Mouse (Mus musculus): ENCODE measurements at regions not wholly inside any gene's neighbourhood (a gene's known extent, or its start where the extent isn't known, plus 50 kb on each side); places are given as distances from the start of the nearest gene placed in this dataset.

DNA sequence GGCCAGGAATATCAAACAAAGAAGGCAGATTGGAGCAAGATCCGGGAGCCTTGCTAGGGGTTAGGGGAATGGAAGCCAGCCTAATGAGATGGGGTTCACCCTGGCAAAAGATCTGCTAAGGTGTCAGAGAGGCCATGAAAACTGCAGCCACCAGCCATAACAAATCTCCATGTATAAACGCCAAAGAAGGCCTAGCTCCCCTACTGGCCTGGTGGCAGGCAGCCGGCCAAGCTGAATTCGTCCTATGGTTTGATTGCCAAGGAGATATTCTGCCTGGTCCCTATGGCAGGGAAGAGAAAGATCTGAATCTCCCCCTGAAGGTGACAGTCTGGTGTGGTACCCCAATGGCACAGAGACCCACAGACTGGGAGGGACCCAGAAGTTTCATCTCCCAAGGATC, 104.8 kb upstream of the E030018B13Rik start:
- Histone ChIP-seq H3K36me3 (no peaks in the 10 kb centered on the region), H3K9ac (no peak overlapping the region), H3K4me2 (replicated peaks) (no peak overlapping the region), H3K4me3 (replicated peaks) (no peak overlapping the region), H3K4me1 (peaks cover 7% of the 10 kb centered on the region), H3K27ac (replicated peaks) (no peak overlapping the region), H3K27me3 (no peaks in the 10 kb centered on the region), H3K9me3 (replicated peaks) (no peaks in the 10 kb centered on the region)
- WGBS = 80% methylated on average over 4 of the region's 4 CpGs
- ATAC-seq (ENCODE audit: insufficient number of reproducible peaks, low FRiP score, low TSS enrichment, low read depth) = no peak

DNA sequence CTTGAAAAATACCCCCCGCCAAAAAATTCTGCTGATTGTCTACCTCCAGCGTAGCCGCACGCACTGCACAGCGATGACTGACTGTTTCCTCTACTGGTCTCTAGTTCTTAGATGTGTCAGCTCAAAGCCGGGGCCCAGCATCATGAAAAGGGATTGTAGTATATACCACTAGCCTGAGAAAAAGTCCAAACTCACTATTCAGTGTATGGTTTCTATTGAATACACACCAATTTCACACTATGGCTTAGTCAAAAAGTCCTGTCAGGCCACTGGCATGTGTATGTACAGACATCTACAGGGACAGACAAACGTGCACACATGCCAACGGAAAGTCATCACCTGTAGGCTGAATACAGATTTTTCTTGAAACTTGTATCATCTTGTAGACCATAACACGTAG, 101.1 kb upstream of the E030018B13Rik start:
- no peak overlapping the region for H3K9ac ChIP-seq
- H3K9me3 ChIP-seq (replicated peaks) = no peaks in the 10 kb centered on the region
- 91% methylated on average over 9 of the region's 9 CpGs for whole genome bisulfite sequencing
- H3K27ac ChIP-seq (replicated peaks) = 0 out of 2 replicates have a peak overlapping the region, but pooled peaks have one; percentile 83
- H3K27me3 ChIP-seq = no peaks in the 10 kb centered on the region
- H3K4me2 ChIP-seq (replicated peaks) = no peak overlapping the region
- ATAC-seq (ENCODE audit: insufficient number of reproducible peaks, low FRiP score, low TSS enrichment, low read depth) = no peak
- H3K4me3 ChIP-seq (replicated peaks) = no peak overlapping the region
- peaks cover 11% of the 10 kb centered on the region for H3K4me1 ChIP-seq
- H3K36me3 ChIP-seq = no peaks in the 10 kb centered on the region

DNA sequence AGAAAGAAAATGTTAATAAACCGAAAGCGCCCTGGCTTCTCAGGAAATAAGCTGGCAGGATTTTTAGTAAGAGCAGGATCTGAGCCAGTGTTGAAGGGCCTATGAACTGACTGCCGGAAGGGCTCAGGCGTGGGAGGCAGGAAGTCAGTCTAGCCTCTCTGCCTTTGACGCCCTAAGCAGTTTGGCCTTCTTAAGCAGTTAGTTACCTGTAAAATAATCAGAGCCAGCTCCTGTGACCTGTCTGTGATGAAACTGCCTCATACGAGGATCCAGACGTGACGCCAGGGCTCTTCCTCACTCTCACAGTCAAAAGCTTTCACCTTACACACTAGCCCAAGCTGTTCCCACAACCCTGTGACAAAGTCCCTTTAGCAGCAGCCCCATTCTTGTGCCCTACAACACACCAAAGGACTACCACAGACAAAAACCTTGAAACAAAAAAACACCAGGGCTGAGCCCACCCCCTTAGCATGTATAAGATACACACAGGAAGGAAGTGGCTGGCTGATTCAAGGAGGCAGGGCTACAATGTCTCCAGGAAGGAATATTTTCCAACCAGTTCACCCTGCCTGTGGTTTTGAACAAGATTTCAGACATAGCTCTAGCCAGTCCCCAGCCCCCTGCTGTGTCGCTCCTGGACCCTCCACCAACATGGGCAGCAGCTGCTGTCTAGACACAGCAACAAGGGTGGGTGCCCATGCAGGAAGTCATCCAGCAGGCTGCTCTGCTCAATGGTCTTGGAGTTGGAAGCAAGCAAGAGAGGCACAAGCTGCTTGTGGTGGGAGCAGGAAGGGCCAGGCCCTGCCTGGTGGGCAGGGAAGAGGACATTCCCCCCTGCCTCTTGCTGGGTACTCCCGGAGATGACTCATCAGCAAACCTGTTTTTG, 100.4 kb upstream of the E030018B13Rik start:
- peak overlapping the region; percentile 83 for H3K27ac ChIP-seq (replicated peaks)
- H3K27me3 ChIP-seq = no peaks in the 10 kb centered on the region

DNA sequence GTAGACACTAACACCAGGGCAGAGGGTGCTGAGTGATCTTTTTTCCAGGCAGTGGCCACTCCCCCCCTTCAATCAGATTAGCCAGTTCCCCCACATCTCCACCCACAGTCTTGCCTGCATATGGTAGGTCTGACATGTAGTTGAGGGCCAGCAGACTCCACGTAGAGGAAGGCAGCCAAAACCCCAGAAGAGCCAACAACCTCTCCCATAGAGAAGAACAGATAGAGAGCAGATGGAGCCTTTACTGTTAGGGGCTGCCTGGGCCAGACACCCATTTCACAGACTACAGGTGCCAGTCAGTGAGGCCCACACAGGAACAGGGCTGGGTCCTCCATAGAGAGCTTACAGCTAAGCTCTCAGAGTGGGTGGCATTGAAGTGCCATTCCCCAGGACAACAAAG, 99.2 kb upstream of the E030018B13Rik start:
- H3K27ac ChIP-seq (replicated peaks) = peak overlapping the region; percentile 83; the same call in 1 of the 2 replicates
- peaks cover 11% of the 10 kb centered on the region for H3K4me1 ChIP-seq
- H3K27me3 ChIP-seq = no peaks in the 10 kb centered on the region
- no peaks in the 10 kb centered on the region for H3K36me3 ChIP-seq
- ATAC-seq (ENCODE audit: insufficient number of reproducible peaks, low FRiP score, low TSS enrichment, low read depth) = no peak
- H3K4me3 ChIP-seq (replicated peaks) = no peak overlapping the region
- no peak overlapping the region for H3K9ac ChIP-seq
- no peaks in the 10 kb centered on the region for H3K9me3 ChIP-seq (replicated peaks)
- 69% methylated on average over 1 of the region's 1 CpGs for WGBS
- H3K4me2 ChIP-seq (replicated peaks) = no peak overlapping the region

More for the DNA sequence above, 100.4 kb upstream of the E030018B13Rik start:
- Histone ChIP-seq H3K4me1 (peaks cover 11% of the 10 kb centered on the region), H3K4me2 (replicated peaks) (no peak overlapping the region), H3K4me3 (replicated peaks) (no peak overlapping the region), H3K36me3 (no peaks in the 10 kb centered on the region), H3K9ac (no peak overlapping the region), H3K9me3 (replicated peaks) (no peaks in the 10 kb centered on the region)
- WGBS = 62% methylated on average over 10 of the region's 10 CpGs
- ATAC-seq (ENCODE audit: insufficient number of reproducible peaks, low FRiP score, low TSS enrichment, low read depth) = peak; percentile 48; the same call in 1 of the 2 replicates

DNA sequence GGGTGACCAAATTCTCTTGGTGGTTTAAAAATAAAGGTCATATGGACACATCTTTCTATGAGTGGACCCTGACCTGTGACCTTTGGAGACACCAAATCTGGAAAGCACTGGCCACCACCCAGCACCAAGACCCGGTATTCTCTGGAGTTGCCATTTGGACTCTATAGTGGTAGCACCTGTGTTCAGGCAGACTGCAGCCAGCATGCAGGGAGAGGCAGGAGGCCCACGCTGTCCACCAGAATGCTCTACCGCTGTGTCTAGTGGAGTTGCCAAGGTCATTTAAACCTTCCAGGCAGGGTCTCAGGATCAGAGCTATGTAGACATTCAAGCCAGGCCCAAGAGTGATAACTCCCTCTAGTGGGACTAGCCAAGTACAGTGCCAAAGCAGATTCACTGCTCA, 98.6 kb upstream of the E030018B13Rik start:
- peaks cover 11% of the 10 kb centered on the region for H3K4me1 ChIP-seq

DNA sequence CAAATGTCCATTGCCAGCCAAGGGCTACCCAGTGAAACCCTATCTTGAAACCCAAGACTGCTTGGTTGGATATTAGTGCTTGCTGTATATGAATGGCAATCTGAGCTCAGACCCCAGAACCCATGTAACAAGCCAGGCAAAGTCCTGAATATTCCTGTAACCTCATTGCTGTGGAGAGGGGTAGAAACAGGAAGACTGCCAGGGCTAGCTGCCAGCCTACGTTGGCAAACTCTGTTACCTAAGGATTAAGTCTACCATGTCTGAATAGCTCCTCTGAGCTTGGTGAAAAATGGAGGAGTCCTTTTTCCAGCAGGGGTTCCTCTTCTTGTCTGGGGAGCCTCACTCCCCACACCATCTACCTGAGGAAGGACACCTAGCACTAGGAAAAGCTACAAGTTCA, 96.4 kb upstream of the E030018B13Rik start:
- no peaks in the 10 kb centered on the region for H3K36me3 ChIP-seq
- H3K27ac ChIP-seq (replicated peaks) = no peak overlapping the region
- peaks cover 11% of the 10 kb centered on the region for H3K4me1 ChIP-seq
- ATAC-seq (ENCODE audit: insufficient number of reproducible peaks, low FRiP score, low TSS enrichment, low read depth) = no peak
- H3K4me3 ChIP-seq (replicated peaks) = no peak overlapping the region
- H3K27me3 ChIP-seq = no peaks in the 10 kb centered on the region
- H3K4me2 ChIP-seq (replicated peaks) = no peak overlapping the region
- WGBS = 64% methylated on average over 1 of the region's 1 CpGs
- no peaks in the 10 kb centered on the region for H3K9me3 ChIP-seq (replicated peaks)
- H3K9ac ChIP-seq = no peak overlapping the region

More for the DNA sequence above, 98.6 kb upstream of the E030018B13Rik start:
- Histone ChIP-seq H3K9ac (no peak overlapping the region), H3K9me3 (replicated peaks) (no peaks in the 10 kb centered on the region), H3K4me3 (replicated peaks) (no peak overlapping the region), H3K27me3 (no peaks in the 10 kb centered on the region), H3K4me2 (replicated peaks) (no peak overlapping the region), H3K27ac (replicated peaks) (no peak overlapping the region), H3K36me3 (no peaks in the 10 kb centered on the region)
- 88% methylated on average over 3 of the region's 3 CpGs for WGBS
- no peak for ATAC-seq (ENCODE audit: insufficient number of reproducible peaks, low FRiP score, low TSS enrichment, low read depth)

DNA sequence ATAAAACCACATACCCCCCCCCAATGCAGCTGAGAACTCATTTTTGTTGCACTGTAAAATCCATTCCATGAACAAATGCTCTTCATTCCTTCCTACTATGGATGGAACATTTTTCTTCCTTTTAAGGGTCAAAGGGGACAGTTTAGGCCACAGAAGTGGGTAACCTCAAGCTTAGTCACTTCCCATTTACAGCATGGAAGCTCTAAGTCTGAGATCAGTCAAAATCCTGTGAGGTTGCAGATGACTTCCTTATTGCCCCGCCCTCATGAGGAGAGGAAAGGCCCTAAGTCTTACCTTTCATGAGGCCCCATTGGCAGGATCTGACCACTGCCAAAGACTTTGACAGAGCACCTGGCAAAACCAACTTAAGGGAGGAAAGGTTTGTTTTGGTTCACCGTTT, 94.7 kb upstream of the E030018B13Rik start:
- Histone ChIP-seq H3K4me1 (peaks cover 2% of the 10 kb centered on the region; the same call in 1 of the 2 replicates), H3K27ac (replicated peaks) (no peak overlapping the region), H3K9me3 (replicated peaks) (no peaks in the 10 kb centered on the region), H3K36me3 (no peaks in the 10 kb centered on the region), H3K9ac (no peak overlapping the region), H3K27me3 (no peaks in the 10 kb centered on the region), H3K4me2 (replicated peaks) (no peak overlapping the region), H3K4me3 (replicated peaks) (no peak overlapping the region)
- no peak for ATAC-seq (ENCODE audit: insufficient number of reproducible peaks, low FRiP score, low TSS enrichment, low read depth)
- whole genome bisulfite sequencing = 72% methylated on average over 2 of the region's 2 CpGs

DNA sequence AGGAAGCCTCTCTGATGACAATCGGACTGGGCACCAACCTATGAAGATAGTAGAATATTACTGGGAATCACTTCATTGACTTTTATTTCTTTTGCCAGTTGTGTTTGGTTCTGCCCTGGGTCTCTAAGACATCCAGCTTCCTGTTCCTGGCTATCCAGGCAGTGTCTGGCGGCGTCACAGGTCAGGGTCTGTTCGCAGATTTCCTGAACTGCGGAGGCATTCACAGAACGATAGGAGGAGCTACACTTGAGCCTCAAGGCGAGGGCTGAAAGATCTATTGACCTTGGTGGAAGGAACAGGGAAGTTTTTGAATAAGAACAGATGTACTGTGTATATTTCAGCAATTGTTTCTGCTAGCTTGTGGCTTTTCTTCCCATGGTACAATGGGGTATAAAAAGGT, 92.6 kb upstream of the E030018B13Rik start:
- no peak overlapping the region for H3K9ac ChIP-seq
- H3K36me3 ChIP-seq = no peaks in the 10 kb centered on the region
- no peak overlapping the region for H3K4me2 ChIP-seq (replicated peaks)
- H3K4me3 ChIP-seq (replicated peaks) = no peak overlapping the region
- 29% methylated on average over 7 of the region's 7 CpGs for whole genome bisulfite sequencing
- no peaks in the 10 kb centered on the region for H3K9me3 ChIP-seq (replicated peaks)
- no peaks in the 10 kb centered on the region for H3K4me1 ChIP-seq
- ATAC-seq (ENCODE audit: insufficient number of reproducible peaks, low FRiP score, low TSS enrichment, low read depth) = no peak
- H3K27ac ChIP-seq (replicated peaks) = no peak overlapping the region
- H3K27me3 ChIP-seq = no peaks in the 10 kb centered on the region

DNA sequence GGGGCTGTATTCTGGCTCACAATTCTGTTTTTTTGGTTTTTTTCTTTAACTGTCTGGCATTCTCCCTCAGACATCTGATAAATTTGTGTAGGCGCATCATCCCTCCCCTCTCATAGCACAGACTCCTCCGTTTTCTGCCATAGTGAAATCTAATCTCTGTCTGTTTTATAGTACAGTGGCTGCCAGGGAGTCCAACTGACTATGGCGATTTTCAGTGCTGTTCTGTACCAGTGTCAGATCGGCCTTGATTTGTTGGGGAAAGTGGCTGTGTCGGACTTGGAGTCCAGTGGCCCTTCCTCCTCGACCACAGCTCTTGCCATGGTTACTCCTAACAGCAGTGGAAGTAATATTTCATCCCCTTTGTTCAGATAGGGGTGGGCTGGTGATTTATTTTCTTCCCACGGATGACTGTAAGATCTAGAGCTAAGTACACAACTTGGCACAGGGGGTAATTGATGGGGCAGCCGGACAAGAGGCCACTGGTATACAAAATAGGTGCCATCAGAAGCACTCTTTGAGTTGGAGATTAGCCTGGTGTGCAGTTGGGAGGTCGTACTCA, 87.2 kb upstream of the E030018B13Rik start:
- no peaks in the 10 kb centered on the region for H3K36me3 ChIP-seq
- no peak for ATAC-seq (ENCODE audit: insufficient number of reproducible peaks, low FRiP score, low TSS enrichment, low read depth)
- no peak overlapping the region for H3K4me2 ChIP-seq (replicated peaks)

DNA sequence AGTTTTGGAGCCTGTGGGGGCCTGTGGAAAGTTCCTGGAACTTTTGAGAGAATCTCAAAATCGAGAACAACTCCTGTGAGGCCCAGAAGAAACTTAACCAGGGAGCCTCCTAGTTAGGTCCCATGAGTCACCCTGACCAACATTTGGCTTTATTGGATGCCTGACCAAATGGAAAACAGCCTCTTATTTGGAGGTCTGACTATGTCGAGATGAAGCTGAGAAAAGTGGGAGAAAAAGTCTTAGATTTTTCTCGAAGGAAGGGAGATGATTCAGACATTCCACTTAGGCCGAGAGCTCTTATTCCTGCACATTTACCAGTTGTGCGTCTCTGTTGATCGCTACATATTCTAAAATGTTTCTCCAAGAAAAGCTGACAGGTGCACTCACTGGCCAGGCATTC, 83.0 kb upstream of the E030018B13Rik start:
- Histone ChIP-seq H3K27me3 (no peaks in the 10 kb centered on the region), H3K36me3 (no peaks in the 10 kb centered on the region), H3K9ac (no peak overlapping the region), H3K4me2 (replicated peaks) (no peak overlapping the region), H3K4me3 (replicated peaks) (no peak overlapping the region), H3K27ac (replicated peaks) (no peak overlapping the region), H3K4me1 (no peaks in the 10 kb centered on the region), H3K9me3 (replicated peaks) (no peaks in the 10 kb centered on the region)
- no peak for ATAC-seq (ENCODE audit: insufficient number of reproducible peaks, low FRiP score, low TSS enrichment, low read depth)
- 81% methylated on average over 6 of the region's 6 CpGs for WGBS

More for the DNA sequence above, 87.2 kb upstream of the E030018B13Rik start:
- H3K27ac ChIP-seq (replicated peaks) = no peak overlapping the region
- no peaks in the 10 kb centered on the region for H3K27me3 ChIP-seq
- no peak overlapping the region for H3K9ac ChIP-seq
- H3K4me3 ChIP-seq (replicated peaks) = no peak overlapping the region
- no peaks in the 10 kb centered on the region for H3K4me1 ChIP-seq
- 79% methylated on average over 9 of the region's 9 CpGs for WGBS
- H3K9me3 ChIP-seq (replicated peaks) = no peaks in the 10 kb centered on the region

DNA sequence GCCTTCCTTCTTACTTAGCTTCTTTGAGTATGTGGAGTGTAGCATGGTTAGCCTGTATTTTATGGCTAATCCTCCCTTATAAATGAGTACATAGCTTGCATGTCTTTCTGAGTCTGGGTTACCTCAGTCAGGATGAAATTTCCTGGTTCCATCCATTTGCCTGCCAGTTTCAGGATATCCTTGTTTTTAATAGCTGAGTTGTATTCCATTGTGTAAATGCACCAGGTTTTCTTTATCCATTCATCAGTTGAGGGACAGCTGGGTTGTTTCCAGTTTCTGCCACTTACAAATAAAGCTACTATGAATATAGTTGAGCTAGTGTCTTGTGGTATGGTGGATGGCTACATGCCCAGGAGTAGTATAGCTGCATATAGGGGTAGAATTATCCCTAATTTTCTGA, 80.7 kb upstream of the E030018B13Rik start:
- no peak for ATAC-seq (ENCODE audit: insufficient number of reproducible peaks, low FRiP score, low TSS enrichment, low read depth)
- Histone ChIP-seq H3K27me3 (no peaks in the 10 kb centered on the region), H3K9ac (no peak overlapping the region), H3K36me3 (no peaks in the 10 kb centered on the region), H3K4me2 (replicated peaks) (no peak overlapping the region), H3K4me3 (replicated peaks) (no peak overlapping the region), H3K27ac (replicated peaks) (no peak overlapping the region), H3K9me3 (replicated peaks) (no peaks in the 10 kb centered on the region), H3K4me1 (no peaks in the 10 kb centered on the region)
